Mouse (Mus musculus) brain, embryonic 14.5 days (tissue): ENCODE measurements around the gene Nwd1.

Experiments used
- CTCF ChIP-seq: fragments of 200-500 bp; IDR thresholded peaks from 2 replicates; pipeline ENCODE4 v1.5.1; 2012; ENCODE audit warnings: inconsistent platforms, mild to moderate bottlenecking, moderate library complexity, borderline replicate concordance; ENCODE audit not compliant: insufficient read depth, insufficient read length; ENCODE audit errors: extremely low read depth
- POLR2A ChIP-seq: fragments of 200-500 bp; IDR thresholded peaks from 2 replicates; pipeline ENCODE4 v1.6.1; 2012; ENCODE audit warnings: mild to moderate bottlenecking, inconsistent platforms, borderline replicate concordance; ENCODE audit not compliant: poor library complexity, insufficient read depth, insufficient read length, severe bottlenecking; ENCODE audit errors: extremely low read depth

DNA sequence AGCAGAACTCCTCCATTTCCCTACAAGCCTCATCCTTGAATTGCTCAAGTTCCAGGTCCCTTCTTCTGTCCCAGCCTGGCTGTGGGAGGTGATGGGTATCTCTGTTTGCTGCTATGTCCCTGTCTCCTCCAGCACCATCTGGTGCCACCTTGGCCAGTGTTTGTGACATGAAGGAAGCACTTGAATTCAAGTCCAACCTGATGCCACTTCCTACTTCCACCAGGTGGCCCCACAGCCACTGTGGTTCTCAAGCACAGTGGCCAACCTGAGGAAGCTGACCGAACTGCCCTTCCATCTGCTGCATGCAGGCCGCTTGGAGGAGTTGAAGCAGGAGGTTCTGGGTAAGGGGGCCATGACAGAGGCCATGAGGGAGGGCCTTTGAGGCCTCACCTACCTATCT is 27.7 kb downstream of the Nwd1 start:
- TF ChIP-seq CTCF (0 out of 2 replicates have a peak, but pooled peaks have one; percentile 4), POLR2A (no peak)
